Mouse (Mus musculus): ENCODE results near the gene Hist1h2br.
"Not testable (repeated sequence)": the region's sequence is repeated elsewhere in the genome, so short reads cannot be mapped to it uniquely, and the experiment has no call there.

Gene Hist1h2br

GRCm38 (mm10) chr13:21847883-21848282 is 14.3 kb downstream of the Hist1h2br start:
- DNase-seq, result no peak

- DNase-seq, result not testable (repeated sequence)
Observed at GRCm38 (mm10) chr13:21850696-21851095, 17.2 kb downstream of the Hist1h2br start.

- no peak for DNase-seq
Observed at GRCm38 (mm10) chr13:21852215-21852945, 18.8 kb downstream of the Hist1h2br start.

- peak; percentile 88 for DNase-seq
Observed at GRCm38 (mm10) chr13:21855146-21855545, 21.6 kb downstream of the Hist1h2br start.

- DNase-seq, result peak; percentile 70
Observed at GRCm38 (mm10) chr13:21855698-21856162, 22.2 kb downstream of the Hist1h2br start.

GRCm38 (mm10) chr13:21861608-21862007 is 28.1 kb downstream of the Hist1h2br start:
- no peak for DNase-seq

- not testable (repeated sequence) for DNase-seq
Observed at GRCm38 (mm10) chr13:21865503-21865902, 32.0 kb downstream of the Hist1h2br start.

GRCm38 (mm10) chr13:21880735-21881134 is 47.2 kb downstream of the Hist1h2br start:
- no peak for DNase-seq

GRCm38 (mm10) chr13:21881878-21882669 is 48.5 kb downstream of the Hist1h2br start:
- peak; percentile 63 for DNase-seq

- DNase-seq, result peak; percentile 55
Observed at GRCm38 (mm10) chr13:21882760-21883405, 49.3 kb downstream of the Hist1h2br start.

- DNase-seq, result no peak
Observed at GRCm38 (mm10) chr13:21883407-21883806, 49.9 kb downstream of the Hist1h2br start.

GRCm38 (mm10) chr13:21884586-21884985 is 51.0 kb downstream of the Hist1h2br start:
- no peak for DNase-seq
